Mouse (Mus musculus): ENCODE results near the gene Arhgap23.

Gene Arhgap23

DNA sequence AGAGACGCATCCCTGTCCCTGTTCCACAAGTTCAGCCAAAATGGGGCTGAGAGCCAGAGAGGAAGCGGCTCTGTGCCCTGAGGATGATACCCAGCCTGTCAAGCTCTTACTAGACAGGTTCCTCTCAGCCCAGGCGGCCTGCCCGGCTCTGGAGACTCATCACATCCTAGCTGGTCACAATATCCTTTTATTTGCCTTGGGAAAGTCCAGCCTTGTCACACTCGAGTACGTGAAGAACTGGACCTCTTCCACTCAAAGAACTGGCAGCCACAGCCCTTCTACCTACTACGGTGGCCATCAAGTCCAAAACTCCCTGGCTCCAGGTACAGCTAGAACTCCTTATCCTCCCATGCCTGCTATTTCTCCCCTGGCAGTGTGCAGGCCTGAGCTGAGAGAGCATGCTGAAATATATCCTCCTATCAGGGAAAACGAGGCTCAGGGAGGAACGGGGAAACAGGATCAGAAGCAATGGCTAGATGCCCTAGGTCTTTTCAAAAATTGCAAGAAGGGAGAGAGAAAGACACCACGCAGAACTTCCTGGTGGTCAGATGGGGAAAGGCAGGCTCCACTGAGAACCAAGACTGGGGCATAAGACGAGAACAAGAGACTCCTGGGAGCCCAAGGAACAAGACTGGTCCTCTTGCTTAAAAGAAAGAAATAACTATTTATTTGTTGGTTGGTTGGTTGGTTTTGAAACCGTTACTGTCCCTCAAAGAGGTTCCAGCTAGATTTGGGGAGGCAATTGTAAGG is 132.8 kb downstream of the Arhgap23 start:
- no peak for DNase-seq (ENCODE audit: low read depth, low spot score)

DNA sequence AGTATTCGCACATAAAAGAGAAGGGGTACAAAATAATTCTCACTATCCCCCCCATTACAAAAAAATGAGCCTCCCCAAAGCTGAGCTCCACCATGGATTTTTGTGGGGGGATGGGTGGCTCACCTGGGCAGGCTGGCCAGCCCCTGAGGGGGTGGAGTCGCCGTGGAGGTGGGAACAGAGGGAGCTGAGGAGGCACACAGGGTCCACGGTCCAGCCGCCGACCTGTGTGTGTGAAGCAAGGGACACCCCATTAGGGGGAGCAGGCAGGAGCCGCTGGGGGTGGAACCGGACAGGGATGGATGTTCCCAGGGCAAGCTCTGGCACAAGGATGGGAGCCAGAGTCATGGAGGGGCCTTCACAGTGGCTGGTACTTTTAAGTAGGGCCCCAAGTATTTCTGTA is 133.4 kb downstream of the Arhgap23 start:
- no peak for DNase-seq (ENCODE audit: low read depth, low spot score)

All from 3T3-L1 (cell line).